Mouse (Mus musculus) kidney, postnatal 0 days (tissue): ENCODE results near the gene Polr1e. TPM values are rescaled to one million over a fixed set of nuclear protein-coding genes. Genes with fewer than 3 reads are reported as not detected.
A peak's percentile ranks its signal among the peaks of the same experiment; 100 is the strongest.

ENCODE experiments used
- ATAC-seq: fragments of 200-750 bp; cut with Nextera tagmentation; replicated peaks from 2 replicates; pipeline ENCODE4 v1.8.0; 2017; ENCODE audit warnings: low read depth, moderate number of reproducible peaks, moderate TSS enrichment, moderate library complexity; ENCODE audit not compliant: low FRiP score
- DNase-seq: peaks from one replicate; pipeline ENCODE4 v3.0.0-alpha.2; 2016; ENCODE audit warnings: low spot score
- H3K27ac ChIP-seq: fragments of 300-500 bp; sonication (generic); 2 replicates; pipeline ENCODE4 v1.5.1; 2014; ENCODE audit warnings: mild to moderate bottlenecking
- H3K27me3 ChIP-seq: fragments of 300-500 bp; sonication (generic); 2 replicates; pipeline ENCODE4 v1.6.1; 2014; ENCODE audit warnings: low read length, mixed read lengths; ENCODE audit not compliant: insufficient read depth
- H3K36me3 ChIP-seq: fragments of 300-500 bp; sonication (generic); 2 replicates; pipeline ENCODE4 v1.6.1; 2014; ENCODE audit warnings: low read length, mixed read lengths; ENCODE audit not compliant: insufficient read depth
- H3K4me1 ChIP-seq: fragments of 300-500 bp; sonication (generic); replicated peaks from 2 replicates; pipeline ENCODE4 v1.6.1; 2014; ENCODE audit warnings: antibody characterized with exemption, low read length, mixed read lengths; ENCODE audit not compliant: insufficient read depth
- H3K4me2 ChIP-seq: fragments of 300-500 bp; sonication (generic); 2 replicates; pipeline ENCODE4 v1.6.1; 2014; ENCODE audit warnings: mild to moderate bottlenecking, low read length, moderate library complexity, mixed read lengths
- H3K4me3 ChIP-seq: fragments of 300-500 bp; sonication (generic); replicated peaks from 2 replicates; pipeline ENCODE4 v1.5.1; 2014; ENCODE audit warnings: low read depth, low read length
- H3K9ac ChIP-seq: fragments of 300-500 bp; sonication (generic); 2 replicates; pipeline ENCODE4 v1.6.1; 2014; ENCODE audit warnings: low read depth, low read length
- H3K9me3 ChIP-seq: fragments of 300-500 bp; sonication (generic); replicated peaks from 2 replicates; pipeline ENCODE4 v1.6.1; 2016; ENCODE audit warnings: low read length, inconsistent platforms, mixed read lengths
- CTCF ChIP-seq: IDR thresholded peaks from 2 replicates; pipeline ENCODE4 v1.5.1; 2016; ENCODE audit warnings: antibody characterized with exemption, low read depth, mild to moderate bottlenecking, moderate library complexity
- WGBS: fragments of 180-500 bp; shearing (Covaris S2); extraction: QIAGEN DNeasy Blood & Tissue Kit; methylation state at CpG from one replicate; pipeline ENCODE4 v1.1.7; 2014; 5-methylcytosine and 5-hydroxymethylcytosine counted together
- polyA plus RNA-seq: library from polyadenylated mRNA; unstranded; fragments of >200 nt; fragmentation: Nextera tagmentation; extraction: Ambion mirVana; gene quantifications from 2 replicates; pipeline ENCODE4 v1.2.1, GENCODE M21; 2015

Gene Polr1e
- polyA plus RNA-seq, 1 experiment from 2014 or later, result 33.4 TPM

GRCm38 (mm10) chr4:45082951-45083350 lies 64.6 kb downstream of the Polr1e start:
- Histone ChIP-seq H3K27me3 (no peaks in the 10 kb centered on the region), H3K36me3 (no peaks in the 10 kb centered on the region), H3K27ac (no peak overlapping the region), H3K4me3 (no peak overlapping the region), H3K9me3 (no peaks in the 10 kb centered on the region), H3K9ac (no peak overlapping the region), H3K4me1 (0 out of 2 replicates have a peak, but pooled peaks cover 4% of the 10 kb centered on the region), H3K4me2 (peak overlapping the region; percentile 89; the same call in 1 of the 2 replicates)
- ATAC-seq, result no peak
- no peak for DNase-seq
- TF ChIP-seq CTCF, result no peak
- WGBS, result 72% methylated on average over 9 of the region's 9 CpGs

- TF ChIP-seq CTCF, result no peak
- no peaks in the 10 kb centered on the region for H3K36me3 ChIP-seq
- H3K4me2 ChIP-seq, result peak overlapping the region; percentile 89
- ATAC-seq (no peak), DNase-seq (peak; percentile 40)
- H3K4me1 ChIP-seq, result 0 out of 2 replicates have a peak, but pooled peaks cover 4% of the 10 kb centered on the region
- no peaks in the 10 kb centered on the region for H3K9me3 ChIP-seq
- H3K27ac ChIP-seq, result no peak overlapping the region
- WGBS, result 2% methylated on average over 8 of the region's 8 CpGs
- H3K4me3 ChIP-seq, result peak overlapping the region; percentile 81
- peak overlapping the region; percentile 84; the same call in 1 of the 2 replicates for H3K9ac ChIP-seq
- no peaks in the 10 kb centered on the region for H3K27me3 ChIP-seq
These were observed 65.1 kb downstream of the Polr1e start for GRCm38 (mm10) chr4:45083487-45083886.

GRCm38 (mm10) chr4:45084021-45084894 lies 65.9 kb downstream of the Polr1e start, which contains the start of gene Fbxo10:
TSS of gene Fbxo10 (minus strand) at chr4:45084604.
- no peak for TF ChIP-seq CTCF
- Histone ChIP-seq H3K27ac (peak within 1 kb of the TSS; percentile 80), H3K9me3 (no peaks in the 10 kb centered on the region), H3K36me3 (no peaks in the 10 kb centered on the region), H3K4me1 (0 out of 2 replicates have a peak, but pooled peaks cover 4% of the 10 kb centered on the region), H3K4me3 (peak within 1 kb of the TSS; percentile 81), H3K4me2 (peak within 1 kb of the TSS; percentile 89), H3K9ac (peak within 1 kb of the TSS; percentile 84), H3K27me3 (no peaks in the 10 kb centered on the region)
- ATAC-seq, result peak; percentile 95
- peak; percentile 98 for DNase-seq
- under 1% methylated on average over 64 of the region's 77 CpGs for WGBS

- ATAC-seq, result no peak
These were observed 66.5 kb downstream of the Polr1e start for GRCm38 (mm10) chr4:45084895-45085290.

More at GRCm38 (mm10) chr4:45084895-45085290, 66.5 kb downstream of the Polr1e start:
- Histone ChIP-seq H3K9ac (peak overlapping the region; percentile 84; the same call in 1 of the 2 replicates), H3K27me3 (no peaks in the 10 kb centered on the region), H3K36me3 (no peaks in the 10 kb centered on the region), H3K4me1 (0 out of 2 replicates have a peak, but pooled peaks cover 4% of the 10 kb centered on the region), H3K4me3 (peak overlapping the region; percentile 81; the same call in 1 of the 2 replicates), H3K27ac (peak overlapping the region; percentile 76), H3K9me3 (no peaks in the 10 kb centered on the region), H3K4me2 (peak overlapping the region; percentile 89)
- DNase-seq, result no peak
- TF ChIP-seq CTCF, result no peak
- 32% methylated on average over 8 of the region's 8 CpGs for WGBS

Other genes with a start within 250 kb of the Polr1e start
- gene Grhpr, start 37.2 kb upstream of the Polr1e start, polyA plus RNA-seq, result 131 and 148 TPM in 2 replicates
- gene Zbtb5, start 6.2 kb upstream of the Polr1e start, polyA plus RNA-seq, result 18.5 and 19.2 TPM in 2 replicates
- gene Fbxo10, start 66.0 kb downstream of the Polr1e start, polyA plus RNA-seq, result 10.7 and 10.9 TPM in 2 replicates
- gene Tomm5, start 89.5 kb downstream of the Polr1e start, polyA plus RNA-seq, result 313 and 347 TPM in 2 replicates
- gene Frmpd1, start 166.3 kb downstream of the Polr1e start, polyA plus RNA-seq, result 0.27 and 0.30 TPM in 2 replicates